Mouse (Mus musculus) heart, adult 2 months (tissue): Measurements from ENCODE around the gene Pmf1. TPM values are rescaled to one million over a fixed set of nuclear protein-coding genes. Genes with fewer than 3 reads are reported as not detected.
"Not testable (repeated sequence)": the region's sequence is repeated elsewhere in the genome, so short reads cannot be mapped to it uniquely, and the experiment has no call there.

Source experiments
- DNase-seq, 2 experiments: peaks; one replicate each; pipeline ENCODE4 v3.0.0; 2021
- H3K27ac ChIP-seq: fragments of 200-600 bp; 2 replicates; pipeline ENCODE4 v1.8.1; 2022
- H3K27me3 ChIP-seq: fragments of 200-500 bp; 2 replicates; pipeline ENCODE4 v1.6.1; 2012; ENCODE audit warnings: mild to moderate bottlenecking, low read length, inconsistent platforms, mixed read lengths; ENCODE audit not compliant: control insufficient read depth, insufficient read depth
- H3K36me3 ChIP-seq: fragments of 200-500 bp; 2 replicates; pipeline ENCODE4 v1.6.1; 2012; ENCODE audit warnings: low read length, inconsistent platforms; ENCODE audit not compliant: control insufficient read depth, insufficient read depth
- H3K4me1 ChIP-seq: fragments of 200-500 bp; 2 replicates; pipeline ENCODE4 v1.6.1; 2011; ENCODE audit warnings: low read length; ENCODE audit not compliant: control insufficient read depth, insufficient read depth
- H3K4me3 ChIP-seq: fragments of 200-600 bp; 2 replicates; pipeline ENCODE4 v1.8.1; 2022
- H3K79me2 ChIP-seq: fragments of 200-500 bp; replicated peaks from 2 replicates; pipeline ENCODE4 v1.6.1; 2012; ENCODE audit warnings: mild to moderate bottlenecking, inconsistent platforms, low read length, moderate library complexity, mixed read lengths; ENCODE audit not compliant: control insufficient read depth, insufficient read depth
- H3K9ac ChIP-seq: fragments of 200-500 bp; 2 replicates; pipeline ENCODE4 v1.6.1; 2012; ENCODE audit warnings: low read depth, mild to moderate bottlenecking, control low read depth, inconsistent platforms, low read length, mixed read lengths
- CTCF ChIP-seq: fragments of 200-600 bp; IDR thresholded peaks from 2 replicates; pipeline ENCODE4 v1.8.1; 2022; ENCODE audit warnings: antibody characterized with exemption, mild to moderate bottlenecking, moderate library complexity
- EP300 ChIP-seq: fragments of 200-500 bp; IDR thresholded peaks from 2 replicates; pipeline ENCODE4 v1.6.1; 2011; ENCODE audit warnings: low read depth, low read length, control low read depth; ENCODE audit not compliant: insufficient read depth
- POLR2A ChIP-seq: fragments of 200-500 bp; IDR thresholded peaks from 2 replicates; pipeline ENCODE4 v1.6.1; 2011; ENCODE audit warnings: mild to moderate bottlenecking, low read depth, low read length, control low read depth; ENCODE audit not compliant: insufficient read depth
- WGBS: fragments of 180-500 bp; shearing (Covaris S2); methylation state at CpG from one replicate; pipeline ENCODE4 v1.1.7; 2018; 5-methylcytosine and 5-hydroxymethylcytosine counted together
- intact Hi-C: fragments of 180-260 bp; cut with DNase I; formaldehyde crosslinking; loops from one replicate; pipeline ENCODE4 v1.15.1; 2025
- polyA plus RNA-seq: library from polyadenylated mRNA; depleted of rRNA; stranded (reverse); fragments of >200 nt; gene quantifications from 2 replicates; pipeline ENCODE4 v1.2.3, GENCODE M21; 2012
- total RNA-seq, 2 experiments: library from RNA; stranded (reverse); gene quantifications; 2 replicates each; pipeline ENCODE4 v1.2.3; 2021

The Pmf1 gene
- total and polyA plus RNA-seq, 3 experiments, result 12.4 to 22.3 (median 15.9) TPM

GRCm38 (mm10) chr3:88393776-88394375 lies 16.3 kb downstream of the Pmf1 start:
- intact Hi-C loops, result no loop called here
- no peaks in the 10 kb centered on the region for H3K36me3 ChIP-seq
- H3K4me3 ChIP-seq, result no peak overlapping the region
- no peak overlapping the region for H3K27ac ChIP-seq
- no peaks in the 10 kb centered on the region for H3K4me1 ChIP-seq
- no peak overlapping the region for H3K9ac ChIP-seq
- DNase-seq, result no peak
- H3K79me2 ChIP-seq, result no peaks in the 10 kb centered on the region
- 85% methylated on average over 9 of the region's 9 CpGs for WGBS
- no peaks in the 10 kb centered on the region for H3K27me3 ChIP-seq
- TF ChIP-seq EP300 (no peak), CTCF (no peak), POLR2A (no peak)

- H3K4me1 ChIP-seq, result no peaks in the 10 kb centered on the region
- 75% methylated on average over 5 of the region's 5 CpGs for WGBS
- no peak for DNase-seq
- H3K36me3 ChIP-seq, result no peaks in the 10 kb centered on the region
- intact Hi-C loops, result no loop called here
- no peak within 1 kb of the TSS for H3K4me3 ChIP-seq
- no peak for TF ChIP-seq EP300
- TF ChIP-seq CTCF, result no peak
- no peaks in the 10 kb centered on the region for H3K79me2 ChIP-seq
- H3K27me3 ChIP-seq, result no peaks in the 10 kb centered on the region
- H3K27ac ChIP-seq, result no peak within 1 kb of the TSS
- no peak within 1 kb of the TSS for H3K9ac ChIP-seq
Measured at GRCm38 (mm10) chr3:88384364-88384763, 25.8 kb downstream of the Pmf1 start, which contains the start of gene Bglap. Gene Bglap, minus strand, starts transcription at chr3:88384464.

- DNase-seq, H3K4me1 ChIP-seq, H3K9ac ChIP-seq, H3K79me2 ChIP-seq, H3K27me3 ChIP-seq, H3K36me3 ChIP-seq, H3K27ac ChIP-seq, intact Hi-C loops, H3K4me3 ChIP-seq: not testable (repeated sequence)
- WGBS, result 52% methylated on average over 3 of the region's 7 CpGs
Measured at GRCm38 (mm10) chr3:88382383-88382782, 27.7 kb downstream of the Pmf1 start.

GRCm38 (mm10) chr3:88381389-88382315 lies 28.5 kb downstream of the Pmf1 start:
- H3K27me3 ChIP-seq, intact Hi-C loops, H3K36me3 ChIP-seq, H3K27ac ChIP-seq, H3K79me2 ChIP-seq, H3K9ac ChIP-seq, DNase-seq, H3K4me1 ChIP-seq, H3K4me3 ChIP-seq: not testable (repeated sequence)
- 19% methylated on average over 22 of the region's 22 CpGs for WGBS

- H3K4me3 ChIP-seq, H3K27ac ChIP-seq, H3K9ac ChIP-seq, H3K79me2 ChIP-seq, H3K27me3 ChIP-seq, intact Hi-C loops, H3K4me1 ChIP-seq, DNase-seq, H3K36me3 ChIP-seq: not testable (repeated sequence)
- WGBS, result 74% methylated on average over 5 of the region's 5 CpGs
Measured at GRCm38 (mm10) chr3:88378599-88378998, 31.5 kb downstream of the Pmf1 start, which contains the start of gene Bglap2. Gene Bglap2, minus strand, starts transcription at chr3:88378699.

GRCm38 (mm10) chr3:88376644-88377043 lies 33.5 kb downstream of the Pmf1 start:
- 30% methylated on average over 6 of the region's 7 CpGs for WGBS
- intact Hi-C loops, DNase-seq, H3K27ac ChIP-seq, H3K4me3 ChIP-seq, H3K4me1 ChIP-seq, H3K36me3 ChIP-seq, H3K9ac ChIP-seq, H3K79me2 ChIP-seq, H3K27me3 ChIP-seq: not testable (repeated sequence)

- H3K9ac ChIP-seq, H3K79me2 ChIP-seq, H3K36me3 ChIP-seq, H3K4me1 ChIP-seq, H3K27ac ChIP-seq, H3K27me3 ChIP-seq, DNase-seq, H3K4me3 ChIP-seq, intact Hi-C loops: not testable (repeated sequence)
- WGBS, result 14% methylated on average over 19 of the region's 19 CpGs
Measured at GRCm38 (mm10) chr3:88375750-88376626, 34.1 kb downstream of the Pmf1 start.

GRCm38 (mm10) chr3:88372643-88373042 lies 37.5 kb downstream of the Pmf1 start, which contains the start of gene Bglap3:
Gene Bglap3, minus strand, starts transcription at chr3:88372743.
- H3K79me2 ChIP-seq, H3K27ac ChIP-seq, DNase-seq, intact Hi-C loops, H3K9ac ChIP-seq, H3K36me3 ChIP-seq, H3K4me1 ChIP-seq, H3K4me3 ChIP-seq, H3K27me3 ChIP-seq: not testable (repeated sequence)
- 88% methylated on average over 9 of the region's 9 CpGs for WGBS

GRCm38 (mm10) chr3:88368511-88368910 lies 41.6 kb downstream of the Pmf1 start:
- intact Hi-C loops, result not testable (repeated sequence)

More at GRCm38 (mm10) chr3:88368511-88368910, 41.6 kb downstream of the Pmf1 start:
- not testable (repeated sequence) for DNase-seq, H3K27me3 ChIP-seq, H3K36me3 ChIP-seq, H3K9ac ChIP-seq, H3K4me3 ChIP-seq, H3K4me1 ChIP-seq, H3K79me2 ChIP-seq, H3K27ac ChIP-seq
- WGBS, result 44% methylated on average over 7 of the region's 7 CpGs
